ENCODE assay signal across 27 mouse cellular contexts in genomic region chr13:101422082-101422481, GRCm38 (mm10).
DNase-seq lines count a peak whose midpoint lies in the region; ATAC-seq and TF ChIP-seq lines count a peak whose summit lies in the region.
"Had no signal": no experiment of that assay in that cellular context is flagged by ENCODE, and none has a peak within 500 bp of the region (broad histone marks: within the 10 kb centered on the region; RNA-seq: fewer than 3 reads in every experiment).

No protein-coding gene starts in this region.

- H3K4me2 ChIP-seq in embryonic facial prominence, embryonic 14.5 days (ENCODE audit: low read depth, low read length): no peak overlapping the region
- H3K4me2 ChIP-seq in lung, postnatal 0 days (replicated peaks; ENCODE audit: low read depth, low read length): no peak overlapping the region
- H3K4me2 ChIP-seq: embryonic facial prominence, embryonic 13.5 days; forebrain, embryonic 13.5 days; heart, embryonic 13.5 days; hindbrain, embryonic 14.5 days had no signal

- no peaks in the 10 kb centered on the region for H3K27me3 ChIP-seq in embryonic facial prominence, embryonic 14.5 days (replicated peaks; ENCODE audit: control insufficient read depth, insufficient read depth, low read length)
- no peaks in the 10 kb centered on the region for H3K27me3 ChIP-seq in embryonic facial prominence, embryonic 10.5 days (replicated peaks; ENCODE audit: low read depth, poor library complexity, severe bottlenecking)
- no peaks in the 10 kb centered on the region for H3K27me3 ChIP-seq in C2C12 (ENCODE audit: control insufficient read depth, insufficient read depth, insufficient read length)
- H3K27me3 ChIP-seq in lung, postnatal 0 days (replicated peaks; ENCODE audit: insufficient read depth, low read length): no peaks in the 10 kb centered on the region
- H3K27me3 ChIP-seq: CH12.LX; embryonic facial prominence, embryonic 13.5 days; forebrain, embryonic 13.5 days; heart, embryonic 13.5 days; Patski had no signal

- no peak for TF ChIP-seq EP300 in lung, postnatal 0 days (IDR thresholded peaks at IDR 0.05)

- H3K79me2 ChIP-seq in C2C12 (ENCODE audit: control insufficient read depth, insufficient read depth): no peaks in the 10 kb centered on the region

- H3K36me3 ChIP-seq in embryonic facial prominence, embryonic 14.5 days (ENCODE audit: control insufficient read depth, insufficient read depth, low read length): no peaks in the 10 kb centered on the region
- no peaks in the 10 kb centered on the region for H3K36me3 ChIP-seq in embryonic facial prominence, embryonic 10.5 days (replicated peaks)
- H3K36me3 ChIP-seq in C2C12 (ENCODE audit: control insufficient read depth, insufficient read depth): no peaks in the 10 kb centered on the region
- H3K36me3 ChIP-seq in lung, postnatal 0 days (ENCODE audit: insufficient read depth, low read length): no peaks in the 10 kb centered on the region
- H3K36me3 ChIP-seq: embryonic facial prominence, embryonic 13.5 days; forebrain, embryonic 10.5 days; G1E; heart, embryonic 10.5 days; heart, embryonic 13.5 days had no signal

- no peak for ATAC-seq in embryonic facial prominence, embryonic 14.5 days (ENCODE audit: low read depth)
- no peak for ATAC-seq in lung, postnatal 0 days
- ATAC-seq: forebrain, embryonic 13.5 days; forebrain, embryonic 16.5 days; intestine, postnatal 0 days; Patski had no signal

- H3K4me3 ChIP-seq in embryonic facial prominence, embryonic 14.5 days (ENCODE audit: low read depth, low read length): no peak overlapping the region
- H3K4me3 ChIP-seq in embryonic facial prominence, embryonic 10.5 days: no peak overlapping the region
- H3K4me3 ChIP-seq in C2C12 (ENCODE audit: insufficient read depth, poor library complexity, severe bottlenecking): no peak overlapping the region
- no peak overlapping the region for H3K4me3 ChIP-seq in lung, postnatal 0 days (ENCODE audit: low read depth, low read length)
- H3K4me3 ChIP-seq: embryonic facial prominence, embryonic 13.5 days; forebrain, embryonic 10.5 days; forebrain, embryonic 13.5 days; heart, adult 2 months; heart, embryonic 10.5 days; heart, embryonic 13.5 days had no signal

- WGBS in embryonic facial prominence, embryonic 14.5 days: 54% methylated on average over 3 of the region's 3 CpGs
- 81% methylated on average over 3 of the region's 3 CpGs for WGBS in embryonic facial prominence, embryonic 10.5 days
- WGBS in lung, postnatal 0 days: 19% methylated on average over 3 of the region's 3 CpGs

- TF ChIP-seq CTCF in C2C12 (IDR thresholded peaks at IDR 0.05; ENCODE audit: control insufficient read depth, insufficient read depth, insufficient read length): no peak
- no peak for TF ChIP-seq CTCF in lung, postnatal 0 days (IDR thresholded peaks at IDR 0.05)

- H3K27ac ChIP-seq in embryonic facial prominence, embryonic 14.5 days (replicated peaks; ENCODE audit: low read depth, low read length): no peak overlapping the region
- no peak overlapping the region for H3K27ac ChIP-seq in embryonic facial prominence, embryonic 10.5 days (replicated peaks)
- no peak overlapping the region for H3K27ac ChIP-seq in lung, postnatal 0 days (ENCODE audit: low read length)
- H3K27ac ChIP-seq: embryonic facial prominence, embryonic 13.5 days; forebrain, embryonic 10.5 days; forebrain, embryonic 13.5 days; heart, adult 2 months; heart, embryonic 10.5 days; heart, embryonic 13.5 days; hindbrain, embryonic 14.5 days had no signal

- DNase-seq in adrenal gland, adult (ENCODE audit: inconsistent age in 2 of 2, low spot score in 1 of 2): peak; percentile 24 to 51
- DNase-seq in adrenal gland, adult 18-20 months (ENCODE audit: low spot score in 2 of 2): no peak
- DNase-seq in embryonic facial prominence, embryonic 14.5 days (ENCODE audit: low spot score): peak; percentile 31
- DNase-seq in embryonic facial prominence, embryonic 10.5 days (ENCODE audit: low spot score): no peak
- DNase-seq in lung, postnatal 0 days (ENCODE audit: low spot score): no peak
- DNase-seq: adrenal gland, postnatal 25 days; cerebellum, adult 11 months; cerebellum, adult 2 months; cerebellum, adult 9-11 months; cerebellum, postnatal 25 days; gastrocnemius, postnatal 10 days; gastrocnemius, postnatal 36 days; heart, adult 2 months; heart, postnatal 14 days; heart, postnatal 4 days had no signal

- no peak overlapping the region for H3ac ChIP-seq in C2C12 (ENCODE audit: control insufficient read depth, insufficient read length, low read depth)

- no peaks in the 10 kb centered on the region for H3K9me3 ChIP-seq in embryonic facial prominence, embryonic 14.5 days (ENCODE audit: control insufficient read depth, low read length)
- no peaks in the 10 kb centered on the region for H3K9me3 ChIP-seq in embryonic facial prominence, embryonic 10.5 days
- no peaks in the 10 kb centered on the region for H3K9me3 ChIP-seq in lung, postnatal 0 days (ENCODE audit: low read length)
- H3K9me3 ChIP-seq: embryonic facial prominence, embryonic 13.5 days; forebrain, embryonic 10.5 days; forebrain, embryonic 13.5 days; G1E; heart, embryonic 10.5 days; heart, embryonic 13.5 days had no signal

- no peak overlapping the region for H3K9ac ChIP-seq in embryonic facial prominence, embryonic 14.5 days (ENCODE audit: low read depth, low read length)
- H3K9ac ChIP-seq in lung, postnatal 0 days (replicated peaks; ENCODE audit: low read depth): no peak overlapping the region
- H3K9ac ChIP-seq: embryonic facial prominence, embryonic 13.5 days; forebrain, embryonic 13.5 days; heart, embryonic 13.5 days; hindbrain, embryonic 14.5 days had no signal

- peaks cover 3% of the 10 kb centered on the region; the same call in 1 of the 2 replicates for H3K4me1 ChIP-seq in embryonic facial prominence, embryonic 14.5 days (ENCODE audit: control insufficient read depth, insufficient read depth, low read length)
- no peaks in the 10 kb centered on the region for H3K4me1 ChIP-seq in embryonic facial prominence, embryonic 10.5 days
- H3K4me1 ChIP-seq in lung, postnatal 0 days (ENCODE audit: insufficient read depth, low read depth, low read length): no peaks in the 10 kb centered on the region

- H3K79me3 ChIP-seq in C2C12 (ENCODE audit: low read depth): no peaks in the 10 kb centered on the region

TF ChIP-seq in C2C12, 6 proteins besides CTCF, POLR2A, EP300 and RAD21:
- no peak for TF ChIP-seq FOSL1 (IDR thresholded peaks at IDR 0.05; ENCODE audit: insufficient read depth, low read length, poor library complexity, severe bottlenecking)
- TF ChIP-seq MYOD1 (IDR thresholded peaks at IDR 0.05; ENCODE audit: control insufficient read depth, insufficient read length, low read depth): peak; percentile 88

Comparison
In these comparisons a context has a peak if more than half of its experiments do, and no peak if none do; other contexts are left out.
1. DNase-seq: peak in adrenal gland, adult (2 of 2) and embryonic facial prominence, embryonic 14.5 days (single experiment); none in adrenal gland, adult 18-20 months (0 of 2), embryonic facial prominence, embryonic 10.5 days (single experiment) and lung, postnatal 0 days (single experiment).